Mouse (Mus musculus) large intestine, adult 2 months (tissue): ENCODE results near the gene Tmod4. TPM values are rescaled to one million over a fixed set of nuclear protein-coding genes. Genes with fewer than 3 reads are reported as not detected.

Experiments
- DNase-seq: peaks from one replicate; pipeline ENCODE4 v3.0.0-alpha.2; 2012; ENCODE audit warnings: low read depth, low spot score
- WGBS: fragments of 180-500 bp; shearing (Covaris S2); methylation state at CpG from one replicate; pipeline ENCODE4 v1.1.7; 2018; 5-methylcytosine and 5-hydroxymethylcytosine counted together
- polyA plus RNA-seq: library from polyadenylated mRNA; depleted of rRNA; stranded (reverse); fragments of >200 nt; gene quantifications from 2 replicates; pipeline ENCODE4 v1.2.3, GENCODE M21; 2012

The Tmod4 gene
- polyA plus RNA-seq, 1 experiment, result 0.73 TPM

GRCm38 (mm10) chr3:95135023-95135422 is 10.7 kb downstream of the Tmod4 start:
- DNase-seq, result no peak
- WGBS, result 6% methylated on average over 6 of the region's 6 CpGs

GRCm38 (mm10) chr3:95135433-95136052 is 11.3 kb downstream of the Tmod4 start:
- 80% methylated on average over 7 of the region's 7 CpGs for WGBS
- DNase-seq, result no peak

- 78% methylated on average over 3 of the region's 3 CpGs for WGBS
Measured at GRCm38 (mm10) chr3:95136336-95136735, 12.1 kb downstream of the Tmod4 start.

GRCm38 (mm10) chr3:95139586-95140288 is 15.5 kb downstream of the Tmod4 start:
- no peak for DNase-seq
- WGBS, result 74% methylated on average over 25 of the region's 25 CpGs

More at GRCm38 (mm10) chr3:95136336-95136735, 12.1 kb downstream of the Tmod4 start:
- no peak for DNase-seq

GRCm38 (mm10) chr3:95140289-95140595 is 16.0 kb downstream of the Tmod4 start:
- no peak for DNase-seq
- 82% methylated on average over 18 of the region's 18 CpGs for WGBS

GRCm38 (mm10) chr3:95140795-95141194 is 16.5 kb downstream of the Tmod4 start:
- WGBS, result 89% methylated on average over 6 of the region's 6 CpGs
- no peak for DNase-seq

GRCm38 (mm10) chr3:95141474-95141873 is 17.2 kb downstream of the Tmod4 start:
- DNase-seq, result no peak
- WGBS, result 83% methylated on average over 9 of the region's 9 CpGs

GRCm38 (mm10) chr3:95141952-95142616 is 17.8 kb downstream of the Tmod4 start, which contains the start of gene Tnfaip8l2:
TSS of gene Tnfaip8l2 (minus strand) at chr3:95142360.
- DNase-seq, result no peak
- 71% methylated on average over 10 of the region's 10 CpGs for WGBS

- WGBS, result 8% methylated on average over 5 of the region's 5 CpGs
- no peak for DNase-seq
Measured at GRCm38 (mm10) chr3:95142617-95143011, 18.3 kb downstream of the Tmod4 start.

- WGBS, result 72% methylated on average over 3 of the region's 3 CpGs
- DNase-seq, result no peak
Measured at GRCm38 (mm10) chr3:95147924-95148323, 23.6 kb downstream of the Tmod4 start.

- 40% methylated on average over 4 of the region's 4 CpGs for WGBS
- DNase-seq, result no peak
Measured at GRCm38 (mm10) chr3:95153874-95154273, 29.6 kb downstream of the Tmod4 start.

- DNase-seq, result no peak
- 30% methylated on average over 8 of the region's 8 CpGs for WGBS
Measured at GRCm38 (mm10) chr3:95159511-95159986, 35.3 kb downstream of the Tmod4 start.

GRCm38 (mm10) chr3:95159987-95160963 is 36.0 kb downstream of the Tmod4 start, which contains the start of gene Sema6c:
TSS of gene Sema6c (plus strand) at chr3:95160457.
- DNase-seq, result peak; percentile 64
- under 1% methylated on average over 66 of the region's 66 CpGs for WGBS

- WGBS, result 8% methylated on average over 30 of the region's 30 CpGs
- no peak for DNase-seq
Measured at GRCm38 (mm10) chr3:95161041-95161551, 36.8 kb downstream of the Tmod4 start.

- 30% methylated on average over 9 of the region's 9 CpGs for WGBS
- DNase-seq, result no peak
Measured at GRCm38 (mm10) chr3:95161618-95162344, 37.5 kb downstream of the Tmod4 start.

GRCm38 (mm10) chr3:95162345-95162628 is 38.0 kb downstream of the Tmod4 start:
- 37% methylated on average over 2 of the region's 2 CpGs for WGBS
- DNase-seq, result no peak

GRCm38 (mm10) chr3:95163419-95164255 is 39.4 kb downstream of the Tmod4 start:
- 69% methylated on average over 11 of the region's 11 CpGs for WGBS
- no peak for DNase-seq

- DNase-seq, result no peak
- 91% methylated on average over 5 of the region's 5 CpGs for WGBS
Measured at GRCm38 (mm10) chr3:95164256-95164550, 39.9 kb downstream of the Tmod4 start.
